Mouse (Mus musculus) lung, postnatal 10 days (tissue): ENCODE data around the gene 1700016K19Rik.

Source experiments
- DNase-seq: peaks from one replicate; pipeline ENCODE4 v3.0.0; 2021

The 1700016K19Rik gene

DNA sequence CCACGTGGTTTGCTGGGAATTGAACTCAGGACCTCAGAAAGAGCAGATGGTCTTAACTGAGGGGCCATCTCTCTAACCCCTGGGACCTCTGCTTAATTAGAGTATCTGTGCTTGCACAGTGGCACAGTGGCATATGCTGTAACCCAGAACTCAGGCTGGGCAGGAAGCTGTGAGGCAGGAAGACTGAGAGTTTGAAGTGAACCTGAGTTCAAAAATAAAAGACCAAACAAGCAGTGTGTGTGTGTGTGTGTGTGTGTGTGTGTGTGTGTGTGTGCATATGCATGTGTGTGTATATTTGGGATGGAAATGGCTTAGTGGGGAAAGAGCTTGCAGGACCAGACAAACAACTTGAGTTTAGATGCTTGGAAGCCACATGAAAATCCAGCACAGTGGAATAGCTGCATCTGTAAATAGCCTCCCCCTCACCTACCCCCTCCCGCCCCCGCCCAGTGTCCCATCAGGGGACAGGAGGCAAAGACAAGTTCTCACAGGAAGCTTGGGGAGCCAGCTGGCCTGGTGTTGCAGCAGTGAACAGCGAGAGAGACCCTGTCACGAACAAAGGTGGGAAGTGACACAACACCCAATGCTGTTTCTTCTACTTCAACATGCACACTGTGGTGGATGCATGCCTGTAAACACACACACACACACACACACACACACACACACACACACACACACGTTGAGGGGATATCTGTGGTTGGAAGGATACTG lies 38.0 kb downstream of the 1700016K19Rik start:
- DNase-seq = no peak

DNA sequence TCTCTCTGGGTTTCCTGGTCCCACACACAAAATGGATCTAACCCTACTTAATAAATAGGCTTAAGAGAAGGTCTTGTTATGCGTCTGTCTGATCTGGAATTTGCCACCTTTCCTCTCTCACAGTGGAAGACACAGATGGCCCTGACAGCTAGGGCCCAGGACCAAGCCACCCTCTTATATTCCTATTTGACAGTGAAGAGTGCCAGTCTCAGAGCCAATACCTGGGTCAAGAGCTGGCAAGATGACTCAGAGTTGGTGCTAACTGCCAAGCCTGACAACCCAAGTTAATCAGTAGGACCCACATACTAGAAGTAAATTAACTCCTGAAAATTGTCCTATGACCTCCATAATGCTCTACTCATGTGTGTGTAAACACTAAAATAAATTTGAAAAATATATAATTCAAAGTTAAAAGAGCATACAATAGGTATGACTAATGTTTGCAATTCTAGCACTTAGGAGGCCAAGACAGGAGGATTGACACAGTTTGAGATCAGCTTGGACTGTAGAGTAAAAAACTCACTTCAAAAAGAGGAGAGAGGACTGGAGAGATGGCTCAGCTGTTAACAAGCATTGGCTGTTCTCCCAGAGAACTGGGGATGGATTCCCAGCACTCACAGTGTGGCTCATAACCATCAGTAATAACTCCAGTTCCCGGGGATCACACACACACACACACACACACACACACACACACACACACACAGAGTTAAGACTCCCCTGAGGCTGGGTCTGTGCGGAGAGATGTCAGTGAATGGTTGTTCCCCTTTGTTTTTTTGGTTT lies 39.8 kb downstream of the 1700016K19Rik start:
- no peak for DNase-seq

DNA sequence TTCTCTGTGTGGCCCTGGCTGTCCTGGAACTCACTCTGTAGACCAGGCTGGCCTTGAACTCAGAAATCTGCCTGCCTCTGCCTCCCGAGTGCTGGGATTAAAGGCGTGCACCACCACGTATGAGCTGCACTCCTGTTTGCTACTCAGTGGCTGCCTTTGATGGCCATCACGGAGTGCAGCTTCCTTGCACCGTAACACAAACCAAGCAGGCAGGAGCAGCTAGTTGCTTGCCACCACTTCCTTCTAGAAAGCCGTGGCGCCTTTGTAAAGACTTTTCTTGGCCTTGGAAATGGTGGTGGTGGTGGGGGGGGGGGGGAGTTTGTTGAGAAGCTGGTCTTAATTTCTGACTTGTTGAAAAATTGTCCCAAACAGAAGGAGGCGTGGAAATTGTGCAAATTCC lies 40.4 kb downstream of the 1700016K19Rik start:
- no peak for DNase-seq

DNA sequence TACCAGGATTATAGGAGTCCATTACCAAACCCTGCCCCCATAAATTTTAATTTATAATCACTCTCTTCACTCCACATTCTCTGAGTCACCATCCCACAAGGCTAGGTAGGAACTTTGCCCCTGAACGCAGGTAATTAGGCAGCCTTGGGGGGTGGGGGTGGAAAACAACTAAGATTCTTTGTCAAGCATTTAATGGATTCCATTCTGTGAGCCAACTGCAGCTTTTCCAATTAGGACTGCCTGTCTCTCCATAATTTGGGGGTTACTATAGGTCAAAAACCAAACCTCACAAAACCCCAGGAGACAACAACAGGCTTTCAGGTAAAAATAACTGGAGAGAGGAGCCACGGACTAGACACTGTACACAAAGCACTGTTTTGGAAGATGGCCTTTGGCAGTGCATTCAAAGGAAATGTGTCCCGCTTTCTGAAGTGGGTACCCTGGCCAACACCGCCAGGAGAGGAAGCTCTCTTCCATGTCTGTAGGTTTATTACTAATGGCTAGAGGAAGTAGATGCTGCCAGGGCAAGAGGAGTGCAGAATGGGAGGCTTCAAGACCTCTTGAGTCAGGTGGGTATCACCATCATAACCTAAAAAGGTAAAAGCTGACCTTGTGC lies 41.2 kb downstream of the 1700016K19Rik start:
- peak; percentile 8 for DNase-seq

DNA sequence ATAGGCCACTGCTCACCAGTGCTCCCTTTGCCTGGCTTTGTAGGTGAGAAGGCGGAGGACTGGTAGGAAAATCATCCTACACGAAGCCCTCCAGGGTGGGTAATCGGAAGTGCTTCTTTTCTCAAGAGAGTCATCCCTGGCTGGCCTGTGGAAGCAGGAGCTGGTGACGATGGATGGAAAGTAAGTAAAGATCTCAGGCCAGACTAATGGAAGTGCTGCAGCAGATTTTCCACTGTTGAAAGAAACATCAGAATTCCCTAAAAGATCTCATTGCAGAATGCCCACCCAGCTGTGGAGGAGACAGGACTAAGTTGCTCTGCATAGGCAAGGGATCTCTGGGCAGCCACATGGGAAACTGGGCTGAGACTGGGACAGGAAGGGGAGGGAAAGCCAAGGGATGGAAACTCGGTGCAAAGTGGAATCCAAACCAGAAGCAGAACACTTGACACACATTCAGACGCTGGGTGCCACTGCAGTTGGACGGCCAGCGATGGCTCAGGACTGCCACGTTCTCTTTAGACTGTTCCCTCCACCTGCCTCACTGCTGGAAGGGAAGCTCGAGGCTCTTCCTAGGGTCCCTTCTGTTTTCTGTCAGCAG lies 42.4 kb downstream of the 1700016K19Rik start:
- DNase-seq = no peak

DNA sequence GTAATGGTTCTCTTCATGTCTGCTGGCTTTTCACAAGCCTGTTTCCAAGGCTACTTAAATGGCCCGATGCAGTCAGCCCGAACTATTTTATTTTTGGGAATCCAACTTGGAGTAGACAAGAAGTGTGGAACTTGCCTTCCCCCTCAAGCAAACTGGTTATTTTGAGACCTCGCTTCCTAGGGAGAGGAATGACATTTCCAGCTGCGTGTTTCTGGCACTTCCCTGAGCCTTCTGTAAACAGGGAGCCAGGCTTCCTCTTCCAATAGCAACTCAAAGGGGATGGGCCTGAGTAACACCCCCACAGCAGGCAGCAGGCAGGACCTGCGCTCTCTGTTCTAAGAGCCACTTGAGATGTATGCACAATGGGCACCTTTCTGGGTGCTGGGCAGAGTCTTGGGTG lies 43.2 kb downstream of the 1700016K19Rik start:
- peak; percentile 83 for DNase-seq

DNA sequence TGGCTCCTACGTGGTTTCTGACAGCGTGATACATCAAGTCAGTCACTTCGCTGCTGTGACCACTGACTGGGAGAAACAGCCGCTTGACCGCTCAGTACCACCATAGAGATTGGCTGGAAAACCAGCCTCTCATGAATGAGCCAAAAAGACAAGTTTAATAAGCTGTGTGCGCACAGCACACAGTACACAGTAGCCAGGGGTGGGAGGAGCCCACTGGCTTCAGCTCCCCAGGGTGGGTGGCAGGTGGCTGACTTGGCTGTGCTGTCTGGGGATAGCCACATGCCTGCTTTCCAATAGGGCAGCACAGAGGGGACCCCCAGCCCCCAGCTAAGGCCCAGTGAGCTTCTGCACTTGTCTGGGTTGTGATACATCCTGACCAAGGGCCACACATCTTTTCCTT lies 44.8 kb downstream of the 1700016K19Rik start:
- no peak for DNase-seq

DNA sequence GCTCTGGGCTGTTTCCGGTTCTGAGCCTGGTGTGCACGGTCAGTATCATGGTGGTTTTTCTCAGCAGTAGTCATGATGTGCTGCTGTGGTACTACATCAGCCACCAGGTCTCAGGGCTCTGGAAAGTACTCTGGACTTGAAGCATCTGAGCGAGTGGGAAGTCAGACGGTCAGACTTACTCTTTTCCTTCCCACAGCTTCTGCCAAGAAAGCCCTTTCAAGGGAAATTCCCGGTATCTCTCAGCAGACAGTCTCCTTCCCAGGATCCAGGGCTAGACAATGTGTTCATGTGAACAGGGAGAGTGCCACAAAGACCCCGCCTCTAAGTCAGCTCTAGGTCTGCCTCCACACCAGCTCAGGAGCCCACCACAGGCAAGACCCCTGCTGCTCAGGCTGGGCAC lies 45.7 kb downstream of the 1700016K19Rik start:
- DNase-seq = peak; percentile 12

DNA sequence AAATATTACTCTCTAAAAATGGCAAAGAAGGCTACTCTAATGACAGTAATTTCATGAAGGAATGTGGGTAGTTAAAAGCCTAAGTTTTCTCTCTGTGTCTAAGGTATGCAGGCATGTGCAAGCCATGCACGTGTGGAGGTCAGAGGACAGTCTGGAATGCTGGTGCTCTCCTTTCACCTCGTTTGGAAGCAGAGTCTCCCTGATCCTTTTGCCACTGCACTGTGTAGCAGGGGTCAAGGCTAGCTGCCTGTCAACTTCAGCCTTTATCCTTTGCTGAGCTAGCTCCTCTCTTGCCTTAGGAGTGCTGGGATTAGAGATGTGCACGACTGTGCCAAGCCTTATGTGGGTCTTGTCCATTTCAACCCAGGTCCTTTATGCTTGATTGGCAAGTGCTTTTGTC lies 50.8 kb downstream of the 1700016K19Rik start:
- DNase-seq = no peak

DNA sequence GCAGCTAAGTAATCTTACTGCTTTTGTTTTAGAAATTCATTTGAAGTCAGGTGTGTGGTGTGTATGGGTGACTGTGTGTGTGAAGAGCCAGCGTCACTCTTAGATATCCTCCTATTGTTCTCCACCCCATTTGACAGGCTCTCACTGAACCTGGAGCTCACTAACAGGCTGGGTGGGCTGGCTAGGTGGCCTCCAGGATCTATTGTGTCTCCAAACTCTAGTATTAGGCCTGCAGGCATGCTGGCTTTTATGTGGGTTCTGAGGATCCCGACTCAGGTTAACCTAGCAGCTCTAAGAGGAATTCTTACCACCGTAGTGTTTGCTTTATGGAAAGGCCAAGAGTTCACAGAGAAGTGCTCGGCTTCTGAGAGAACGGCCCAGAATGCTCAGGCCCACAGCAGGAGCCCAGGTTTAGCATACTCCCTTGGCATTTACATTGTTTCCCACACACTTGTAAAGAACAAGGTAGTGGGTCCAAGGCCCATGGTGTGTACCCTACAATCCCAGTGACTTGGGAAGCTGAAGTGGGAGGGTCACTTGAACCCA lies 51.3 kb downstream of the 1700016K19Rik start:
- peak; percentile 9 for DNase-seq

DNA sequence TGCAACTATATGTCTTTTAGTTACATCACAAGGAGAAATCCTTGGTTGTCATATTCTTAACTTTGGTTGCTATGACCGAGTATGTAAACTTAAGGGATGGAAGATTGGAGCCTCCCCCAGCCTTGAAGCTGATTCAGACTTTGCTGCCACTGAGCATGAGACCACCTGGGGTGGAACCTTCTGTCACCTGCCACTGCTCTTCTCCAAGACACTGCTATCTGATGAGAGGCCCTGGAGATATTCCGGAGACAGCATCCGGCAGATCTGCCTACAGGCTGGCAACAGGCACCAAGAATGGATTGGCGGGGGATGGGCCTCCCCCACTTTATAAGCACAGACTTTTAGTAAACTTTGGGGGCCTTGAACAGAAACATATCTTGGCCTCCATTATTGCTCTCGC lies 52.8 kb downstream of the 1700016K19Rik start:
- DNase-seq = no peak
